Mouse (Mus musculus): ENCODE results near the gene Olfr785. TPM values are rescaled to one million over a fixed set of nuclear protein-coding genes. Genes with fewer than 3 reads are reported as not detected.
"Not testable (repeated sequence)": the region's sequence is repeated elsewhere in the genome, so short reads cannot be mapped to it uniquely, and the experiment has no call there.

Olfr785 gene
- not detected in 2 replicates for polyA plus RNA-seq (2012; rRNA removed)

GRCm38 (mm10) chr10:129405126-129405525, at the start of gene Olfr785:
TSS of gene Olfr785 (plus strand) at chr10:129405426.
- no peaks in the 10 kb centered on the region for H3K4me1 ChIP-seq (ENCODE audit: control insufficient read depth, insufficient read depth, insufficient read length, low read length)
- no peak within 1 kb of the TSS for H3K4me3 ChIP-seq (ENCODE audit: low read depth, low read length)
- TF ChIP-seq POLR2A (IDR thresholded peaks at IDR 0.05; ENCODE audit: low read depth, low read length): no peak
- no peak for TF ChIP-seq CTCF (IDR thresholded peaks at IDR 0.05; ENCODE audit: extremely low read depth, insufficient read length, insufficient replicate concordance, low read depth, low read length)

GRCm38 (mm10) chr10:129356496-129356895, 48.7 kb upstream of the Olfr785 start:
- H3K27me3 ChIP-seq (ENCODE audit: control insufficient read depth, insufficient read depth, low read length): not testable (repeated sequence)

More at GRCm38 (mm10) chr10:129405126-129405525, at the start of gene Olfr785:
- Histone ChIP-seq H3K27ac (ENCODE audit: insufficient read depth, low read depth, low read length) (no peak within 1 kb of the TSS), H3K27me3 (ENCODE audit: control insufficient read depth, insufficient read depth, low read length) (no peaks in the 10 kb centered on the region), H3K36me3 (ENCODE audit: control insufficient read depth, insufficient read depth, low read length) (no peaks in the 10 kb centered on the region)
- WGBS: 52% methylated on average over 2 of the region's 2 CpGs

GRCm38 (mm10) chr10:129357307-129357706, 47.9 kb upstream of the Olfr785 start:
- TF ChIP-seq CTCF (IDR thresholded peaks at IDR 0.05; ENCODE audit: extremely low read depth, insufficient read length, insufficient replicate concordance, low read depth, low read length) (no peak), POLR2A (IDR thresholded peaks at IDR 0.05; ENCODE audit: low read depth, low read length) (no peak)
- Histone ChIP-seq H3K27me3 (ENCODE audit: control insufficient read depth, insufficient read depth, low read length) (no peaks in the 10 kb centered on the region), H3K36me3 (ENCODE audit: control insufficient read depth, insufficient read depth, low read length) (no peaks in the 10 kb centered on the region), H3K4me3 (ENCODE audit: low read depth, low read length) (no peak overlapping the region), H3K4me1 (ENCODE audit: control insufficient read depth, insufficient read depth, insufficient read length, low read length) (no peaks in the 10 kb centered on the region), H3K27ac (ENCODE audit: insufficient read depth, low read depth, low read length) (no peak overlapping the region)
- 76% methylated on average over 5 of the region's 5 CpGs for WGBS

More at GRCm38 (mm10) chr10:129356496-129356895, 48.7 kb upstream of the Olfr785 start:
- 84% methylated on average over 4 of the region's 4 CpGs for WGBS
- not testable (repeated sequence) for H3K36me3 ChIP-seq (ENCODE audit: control insufficient read depth, insufficient read depth, low read length); H3K4me3 ChIP-seq (ENCODE audit: low read depth, low read length); H3K4me1 ChIP-seq (ENCODE audit: control insufficient read depth, insufficient read depth, insufficient read length, low read length); H3K27ac ChIP-seq (ENCODE audit: insufficient read depth, low read depth, low read length)

GRCm38 (mm10) chr10:129374051-129374450, 31.2 kb upstream of the Olfr785 start:
- H3K4me1 ChIP-seq (ENCODE audit: control insufficient read depth, insufficient read depth, insufficient read length, low read length); H3K27ac ChIP-seq (ENCODE audit: insufficient read depth, low read depth, low read length); H3K4me3 ChIP-seq (ENCODE audit: low read depth, low read length); H3K27me3 ChIP-seq (ENCODE audit: control insufficient read depth, insufficient read depth, low read length); H3K36me3 ChIP-seq (ENCODE audit: control insufficient read depth, insufficient read depth, low read length): not testable (repeated sequence)
- 83% methylated on average over 5 of the region's 5 CpGs for WGBS

- TF ChIP-seq POLR2A (IDR thresholded peaks at IDR 0.05; ENCODE audit: low read depth, low read length): no peak
- TF ChIP-seq CTCF (IDR thresholded peaks at IDR 0.05; ENCODE audit: extremely low read depth, insufficient read length, insufficient replicate concordance, low read depth, low read length): no peak
- Histone ChIP-seq H3K27me3 (ENCODE audit: control insufficient read depth, insufficient read depth, low read length) (no peaks in the 10 kb centered on the region), H3K27ac (ENCODE audit: insufficient read depth, low read depth, low read length) (no peak within 1 kb of the TSS), H3K4me3 (ENCODE audit: low read depth, low read length) (no peak within 1 kb of the TSS), H3K4me1 (ENCODE audit: control insufficient read depth, insufficient read depth, insufficient read length, low read length) (no peaks in the 10 kb centered on the region), H3K36me3 (ENCODE audit: control insufficient read depth, insufficient read depth, low read length) (no peaks in the 10 kb centered on the region)
Observed at GRCm38 (mm10) chr10:129383783-129384182, 21.4 kb upstream of the Olfr785 start, which contains the start of gene Olfr784. TSS of gene Olfr784 (plus strand) at chr10:129384083.

- TF ChIP-seq CTCF (IDR thresholded peaks at IDR 0.05; ENCODE audit: extremely low read depth, insufficient read length, insufficient replicate concordance, low read depth, low read length): no peak
- no peak for TF ChIP-seq POLR2A (IDR thresholded peaks at IDR 0.05; ENCODE audit: low read depth, low read length)
- H3K27ac ChIP-seq (ENCODE audit: insufficient read depth, low read depth, low read length): no peak overlapping the region
- H3K36me3 ChIP-seq (ENCODE audit: control insufficient read depth, insufficient read depth, low read length): no peaks in the 10 kb centered on the region
- no peaks in the 10 kb centered on the region for H3K4me1 ChIP-seq (ENCODE audit: control insufficient read depth, insufficient read depth, insufficient read length, low read length)
- no peaks in the 10 kb centered on the region for H3K27me3 ChIP-seq (ENCODE audit: control insufficient read depth, insufficient read depth, low read length)
- no peak overlapping the region for H3K4me3 ChIP-seq (ENCODE audit: low read depth, low read length)
- WGBS: 55% methylated on average over 5 of the region's 5 CpGs
Observed at GRCm38 (mm10) chr10:129400892-129401291, 4.3 kb upstream of the Olfr785 start.

GRCm38 (mm10) chr10:129427006-129427405, 21.8 kb downstream of the Olfr785 start, which contains the start of gene Olfr786:
TSS of gene Olfr786 (plus strand) at chr10:129427306.
- Histone ChIP-seq H3K27me3 (ENCODE audit: control insufficient read depth, insufficient read depth, low read length) (no peaks in the 10 kb centered on the region; the same call in 1 of the 2 replicates), H3K4me1 (ENCODE audit: control insufficient read depth, insufficient read depth, insufficient read length, low read length) (no peaks in the 10 kb centered on the region), H3K27ac (ENCODE audit: insufficient read depth, low read depth, low read length) (no peak within 1 kb of the TSS), H3K36me3 (ENCODE audit: control insufficient read depth, insufficient read depth, low read length) (no peaks in the 10 kb centered on the region), H3K4me3 (ENCODE audit: low read depth, low read length) (no peak within 1 kb of the TSS)
- TF ChIP-seq POLR2A (IDR thresholded peaks at IDR 0.05; ENCODE audit: low read depth, low read length) (no peak), CTCF (IDR thresholded peaks at IDR 0.05; ENCODE audit: extremely low read depth, insufficient read length, insufficient replicate concordance, low read depth, low read length) (no peak)

Other genes with a start within 250 kb of the Olfr785 start
- gene Olfr771, start 240.7 kb upstream of the Olfr785 start, polyA plus RNA-seq (2012; rRNA removed): not detected in 2 replicates
- gene Olfr772, start 227.5 kb upstream of the Olfr785 start, polyA plus RNA-seq (2012; rRNA removed): not detected in 2 replicates
- gene Olfr773, start 218.0 kb upstream of the Olfr785 start, polyA plus RNA-seq (2012; rRNA removed): not detected in 2 replicates
- not detected in 2 replicates for gene Olfr774, start 169.2 kb upstream of the Olfr785 start, polyA plus RNA-seq (2012; rRNA removed)
- gene Olfr775, start 157.0 kb upstream of the Olfr785 start, polyA plus RNA-seq (2012; rRNA removed): not detected in 2 replicates
- gene Olfr776, start 146.3 kb upstream of the Olfr785 start, polyA plus RNA-seq (2012; rRNA removed): not detected in 2 replicates
- gene Olfr777, start 133.9 kb upstream of the Olfr785 start, polyA plus RNA-seq (2012; rRNA removed): not detected in 2 replicates
- gene Olfr780, start 87.3 kb upstream of the Olfr785 start, polyA plus RNA-seq (2012; rRNA removed): not detected in 2 replicates
- gene Olfr781, start 76.6 kb upstream of the Olfr785 start, polyA plus RNA-seq (2012; rRNA removed): not detected in 2 replicates
- gene Olfr782, start 56.6 kb upstream of the Olfr785 start, polyA plus RNA-seq (2012; rRNA removed): not detected in 2 replicates
- not detected in 2 replicates for gene Olfr784, start 21.3 kb upstream of the Olfr785 start, polyA plus RNA-seq (2012; rRNA removed)
- gene Olfr786, start 21.9 kb downstream of the Olfr785 start, polyA plus RNA-seq (2012; rRNA removed): not detected in 2 replicates
- not detected in 2 replicates for gene Olfr787, start 56.4 kb downstream of the Olfr785 start, polyA plus RNA-seq (2012; rRNA removed)
- gene Olfr788, start 65.6 kb downstream of the Olfr785 start, polyA plus RNA-seq (2012; rRNA removed): not detected in 2 replicates
- not detected in 2 replicates for gene Olfr789, start 79.3 kb downstream of the Olfr785 start, polyA plus RNA-seq (2012; rRNA removed)
- not detected in 2 replicates for gene Olfr790, start 93.1 kb downstream of the Olfr785 start, polyA plus RNA-seq (2012; rRNA removed)
- not detected in 2 replicates for gene Olfr791, start 116.4 kb downstream of the Olfr785 start, polyA plus RNA-seq (2012; rRNA removed)
- gene Olfr792, start 133.7 kb downstream of the Olfr785 start, polyA plus RNA-seq (2012; rRNA removed): not detected in 2 replicates
- gene Olfr794, start 162.2 kb downstream of the Olfr785 start, polyA plus RNA-seq (2012; rRNA removed): not detected in 2 replicates
- gene Olfr796, start 207.1 kb downstream of the Olfr785 start, polyA plus RNA-seq (2012; rRNA removed): not detected in 2 replicates
- gene Olfr798, start 222.5 kb downstream of the Olfr785 start, polyA plus RNA-seq (2012; rRNA removed): not detected in 2 replicates
- not detected in 2 replicates for gene Olfr799, start 232.1 kb downstream of the Olfr785 start, polyA plus RNA-seq (2012; rRNA removed)

All from small intestine, adult 2 months (tissue).